Mouse (Mus musculus) activated CD4-positive, CD25-positive, alpha-beta regulatory T cell, adult 4 months (primary cell): ENCODE measurements around the gene Bmpr1a. TPM values are rescaled to one million over a fixed set of nuclear protein-coding genes. Genes with fewer than 3 reads are reported as not detected.
A peak's percentile ranks its signal among the peaks of the same experiment; 100 is the strongest.

Source experiments
- ATAC-seq: one replicate; pipeline ENCODE4 v1.8.0; 2017
- polyA plus RNA-seq, 2 experiments: library from polyadenylated mRNA; unstranded; fragments of 100-300 nt; shearing (Covaris generic); gene quantifications; one replicate each; pipeline ENCODE4 v1.2.1; 2017

The Bmpr1a gene
- polyA plus RNA-seq, 2 experiments from 2014 or later: 0.38 to 0.40 TPM

DNA sequence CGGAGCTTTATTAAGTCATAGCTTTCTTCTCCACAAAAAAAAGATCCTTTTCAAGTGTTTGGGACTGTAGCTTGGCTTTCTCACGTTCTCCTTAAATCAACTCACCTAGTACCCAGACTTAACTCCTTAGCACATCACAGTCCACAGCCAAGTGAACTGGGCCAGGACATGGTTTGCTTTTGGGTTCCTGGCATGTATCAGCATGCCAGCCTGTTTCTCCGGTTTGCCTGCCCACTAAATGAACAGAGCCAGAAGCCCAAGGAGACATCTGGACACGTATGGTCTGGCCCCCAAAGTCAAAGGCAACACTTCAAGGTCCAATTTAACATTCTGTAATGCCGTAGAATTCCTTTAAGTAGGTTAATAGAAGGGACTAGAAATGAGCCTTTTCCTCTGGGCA, 1.2 kb upstream of the Bmpr1a start:
- no peak for ATAC-seq

DNA sequence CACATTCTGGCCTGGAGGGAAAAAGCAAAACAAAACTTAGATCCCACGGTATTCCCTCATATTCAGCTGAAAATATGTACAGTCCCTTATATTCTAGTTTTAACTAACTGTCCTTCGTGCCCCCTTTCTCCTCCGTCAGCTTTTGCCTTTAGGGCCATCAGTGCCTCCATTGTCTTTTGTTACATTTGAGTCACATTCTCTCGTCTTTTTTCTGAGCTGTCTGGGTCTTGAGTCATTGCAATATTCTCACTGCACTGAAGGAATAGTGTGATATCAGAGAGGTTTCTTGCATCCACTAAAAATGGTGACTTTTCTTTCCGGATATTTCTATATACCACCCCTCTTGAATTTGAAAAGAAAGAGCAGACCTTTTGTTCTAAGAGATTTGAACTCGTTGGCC, 618 bp upstream of the Bmpr1a start:
- no peak for ATAC-seq

DNA sequence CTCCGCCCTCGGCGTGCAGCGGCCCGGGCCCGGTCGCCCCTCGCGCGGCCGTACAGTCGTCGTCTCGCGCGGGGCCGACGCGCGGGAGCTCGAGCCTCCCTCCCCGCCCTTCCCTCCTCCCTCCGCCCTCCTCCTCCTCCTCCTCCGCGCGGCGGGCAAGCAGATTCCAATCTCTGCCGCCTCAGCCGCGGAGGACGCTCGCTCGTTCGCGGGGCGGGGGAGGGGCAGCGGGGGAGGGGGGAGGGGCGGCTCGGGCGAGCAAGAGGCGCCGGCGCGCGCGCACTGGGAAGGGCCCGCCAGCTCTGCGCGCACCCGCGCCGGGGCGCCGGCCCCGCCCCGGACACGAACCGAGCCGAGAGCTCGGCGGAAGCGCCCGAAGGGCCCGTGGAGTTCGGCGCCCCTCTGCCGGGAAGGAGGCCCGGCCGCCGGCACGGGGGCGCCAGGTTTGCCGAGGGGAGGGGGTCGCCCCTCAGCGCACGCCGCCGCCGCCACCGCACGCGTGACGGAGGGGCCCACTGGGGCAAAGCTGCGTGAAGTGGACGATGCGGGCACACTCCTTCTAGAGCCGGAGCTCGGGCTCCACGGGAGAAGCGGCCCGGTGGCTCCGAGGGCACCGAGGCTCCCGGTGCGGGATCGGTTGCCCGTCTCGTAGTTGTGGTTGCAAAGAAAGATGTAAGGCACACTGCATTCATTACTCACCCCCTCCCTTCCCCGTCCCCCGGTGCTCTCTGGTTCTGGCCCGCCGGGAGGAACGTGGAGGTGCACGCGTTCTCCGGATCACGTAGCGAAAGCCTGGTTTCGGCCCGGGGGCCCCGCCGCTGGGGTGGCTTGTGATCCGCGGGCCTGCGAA, 441 bp downstream of the Bmpr1a start:
- ATAC-seq: peak; percentile 82

DNA sequence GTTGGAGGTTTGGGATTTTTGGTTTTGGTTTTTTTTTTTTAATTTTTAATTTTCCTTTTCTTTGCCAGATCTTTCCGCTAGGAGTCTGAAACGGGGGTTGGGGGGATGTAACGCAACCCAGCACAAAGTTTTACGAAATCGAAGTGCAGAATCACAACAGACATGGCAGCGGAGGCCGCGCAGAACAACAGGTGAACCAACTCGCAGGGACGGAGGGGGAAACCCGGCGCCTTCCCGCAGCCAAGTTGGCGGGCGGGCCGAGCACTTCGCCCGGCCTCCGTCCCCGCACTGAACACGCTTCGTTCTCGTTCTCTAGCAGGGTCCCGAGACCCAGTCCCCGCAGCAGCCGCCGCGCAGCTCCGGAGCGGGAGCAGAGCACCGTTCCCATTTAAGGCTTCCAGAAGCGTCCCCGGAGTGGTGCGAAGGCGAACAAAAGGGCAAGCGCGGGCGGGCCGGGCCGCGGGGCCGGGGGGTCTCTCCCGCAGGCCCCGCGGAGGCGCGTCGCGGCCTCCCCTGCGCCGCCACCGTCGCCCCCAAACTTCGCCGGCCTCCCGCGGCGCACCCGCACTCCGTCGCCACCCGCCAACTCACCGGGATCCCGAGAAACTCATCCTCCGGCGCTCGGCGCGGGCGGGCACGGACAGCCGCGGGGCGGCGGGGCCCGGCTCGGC, 1.2 kb downstream of the Bmpr1a start:
- no peak for ATAC-seq

DNA sequence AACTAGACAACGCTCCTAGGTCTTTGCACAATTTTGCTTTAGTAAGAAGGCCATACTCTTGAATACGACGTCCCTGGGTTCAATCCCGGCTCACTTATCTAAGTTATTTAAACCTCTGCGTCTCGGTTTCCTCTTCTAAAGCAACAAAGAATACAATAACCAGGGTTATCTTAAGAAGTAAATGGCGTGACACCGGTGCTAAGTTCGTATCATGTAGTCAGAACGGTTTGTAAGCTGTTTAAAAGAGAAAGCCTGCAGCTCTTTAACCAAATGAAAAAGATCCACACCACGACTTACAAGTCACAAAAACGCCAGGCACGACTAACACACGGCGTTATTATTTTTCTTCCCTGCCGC, 1.7 kb downstream of the Bmpr1a start:
- ATAC-seq: no peak

DNA sequence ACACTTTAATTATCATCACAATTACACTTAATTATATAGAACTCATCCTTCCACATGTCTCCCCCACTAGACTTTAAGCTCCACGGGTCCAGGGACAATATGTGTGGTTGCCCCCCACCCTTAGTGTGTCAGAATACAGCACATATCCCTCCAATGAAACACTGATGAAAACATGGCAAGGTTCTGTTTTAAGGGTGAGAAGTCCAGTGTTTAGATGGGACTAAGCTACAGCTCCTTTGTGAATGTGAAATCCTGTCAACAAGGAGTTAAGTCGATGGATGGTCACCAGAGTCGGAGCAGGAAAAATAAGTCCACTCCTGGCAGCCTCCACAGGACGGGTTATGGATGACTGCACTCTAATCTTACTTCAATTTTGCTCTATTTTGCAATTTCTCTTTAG, 2.8 kb downstream of the Bmpr1a start:
- no peak for ATAC-seq

DNA sequence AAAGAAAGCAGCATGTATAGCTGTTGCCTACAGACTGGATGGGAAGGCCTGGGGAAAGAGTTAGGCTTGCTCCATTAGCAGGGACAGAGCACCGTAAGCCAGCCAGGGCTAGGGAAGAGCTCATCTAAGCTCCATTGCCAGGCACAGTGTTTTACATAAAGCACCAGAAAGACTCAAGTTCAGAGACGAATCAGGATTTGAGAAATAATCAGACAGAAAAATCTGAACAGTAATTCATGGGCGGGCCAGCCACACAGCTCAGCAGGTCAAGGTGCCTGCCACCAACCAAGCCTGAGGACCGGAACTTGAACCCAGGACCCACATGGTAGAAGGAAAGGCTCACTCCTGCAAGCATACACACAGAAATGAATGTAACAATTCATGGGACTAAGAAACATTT, 3.5 kb downstream of the Bmpr1a start:
- no peak for ATAC-seq

DNA sequence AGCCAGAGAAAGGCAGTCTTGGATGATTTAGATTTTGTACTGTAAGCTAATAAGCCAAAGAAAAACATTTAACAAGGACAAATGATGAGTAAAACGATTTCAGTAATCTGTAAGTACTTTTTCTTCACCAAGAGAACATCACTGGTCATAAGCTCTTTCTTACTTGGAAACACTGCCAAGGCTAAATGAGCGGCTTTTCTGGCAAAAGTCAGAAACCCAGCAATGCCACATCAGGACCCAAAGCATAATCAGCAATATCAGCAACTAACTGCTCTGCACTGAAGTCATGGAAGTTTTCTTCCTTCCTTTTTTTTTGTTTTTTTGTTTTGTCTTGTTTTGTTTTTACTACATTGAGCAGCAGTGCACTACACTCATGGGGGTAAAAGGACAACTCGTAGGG, 5.8 kb downstream of the Bmpr1a start:
- no peak for ATAC-seq

DNA sequence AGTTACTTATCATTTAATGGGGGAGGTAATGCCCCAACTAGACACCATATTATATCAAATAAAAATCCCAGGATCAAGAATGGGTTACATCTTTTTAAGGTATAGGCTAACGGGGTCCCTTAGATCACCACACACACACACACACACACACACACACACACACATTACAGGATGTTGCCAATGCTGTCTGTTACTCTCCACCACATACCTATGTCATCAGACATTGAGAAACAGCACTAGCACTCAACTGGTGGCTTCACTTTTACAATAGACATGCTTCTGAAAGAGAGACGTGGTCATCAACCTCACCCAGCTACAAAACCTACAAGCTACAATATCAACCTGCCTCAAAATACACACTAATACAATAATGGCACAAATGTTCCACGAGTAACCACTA, 9.5 kb downstream of the Bmpr1a start:
- ATAC-seq: no peak

DNA sequence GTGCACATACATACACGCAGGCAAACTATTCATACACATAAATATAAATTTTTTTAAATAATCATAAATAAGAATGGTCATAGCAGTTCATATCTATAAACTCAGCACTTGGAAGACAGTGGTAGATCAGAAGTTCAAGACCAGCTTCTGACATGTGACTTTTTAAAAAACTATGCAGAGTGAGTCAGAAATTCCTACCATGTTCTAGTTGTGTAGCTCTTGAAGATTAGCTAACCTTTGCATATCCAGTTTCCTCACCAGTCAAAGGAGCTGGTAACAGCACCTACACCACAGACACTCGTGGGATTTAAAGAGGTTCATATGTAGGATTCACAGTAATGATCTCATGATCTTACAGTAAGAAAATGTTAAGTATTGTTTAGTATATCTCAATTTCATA, 10.5 kb downstream of the Bmpr1a start:
- no peak for ATAC-seq

DNA sequence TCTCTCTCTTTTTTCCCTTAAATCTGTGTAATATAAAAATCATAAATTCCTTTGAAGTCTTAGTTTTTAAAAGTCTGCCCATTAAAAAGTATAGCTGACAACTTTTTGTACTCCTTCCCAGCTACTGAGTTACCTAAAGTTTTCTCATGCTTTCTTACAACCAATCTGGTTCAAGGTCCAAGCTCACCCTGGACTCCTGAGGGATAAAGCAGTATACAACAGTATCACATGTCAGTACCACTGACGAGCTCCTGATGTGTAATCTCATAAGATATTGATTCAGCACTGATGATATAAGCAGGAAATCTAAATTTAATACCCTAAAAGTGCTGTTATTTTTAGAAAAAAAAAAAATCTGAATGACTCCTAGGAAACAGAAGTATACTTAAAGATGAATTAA, 12.2 kb downstream of the Bmpr1a start:
- ATAC-seq: no peak

DNA sequence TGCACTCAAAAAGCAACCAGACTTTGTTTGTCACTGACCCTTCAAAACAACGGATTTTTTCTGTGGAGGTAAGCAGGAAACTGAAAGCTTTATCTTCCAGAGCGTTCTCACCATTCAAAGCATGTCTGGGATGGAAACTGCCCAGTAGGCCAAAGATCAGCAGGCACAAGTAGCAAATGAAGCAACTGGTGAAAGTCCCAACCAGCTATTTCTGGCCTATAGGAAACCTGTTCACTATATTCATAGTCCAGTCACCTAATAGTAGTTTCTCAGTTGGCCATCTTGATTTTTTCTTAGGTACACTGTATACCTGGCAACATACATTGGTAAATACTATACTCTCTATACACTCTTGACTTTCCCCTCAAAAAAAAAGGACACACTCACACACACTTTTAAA, 13.2 kb downstream of the Bmpr1a start:
- no peak for ATAC-seq

DNA sequence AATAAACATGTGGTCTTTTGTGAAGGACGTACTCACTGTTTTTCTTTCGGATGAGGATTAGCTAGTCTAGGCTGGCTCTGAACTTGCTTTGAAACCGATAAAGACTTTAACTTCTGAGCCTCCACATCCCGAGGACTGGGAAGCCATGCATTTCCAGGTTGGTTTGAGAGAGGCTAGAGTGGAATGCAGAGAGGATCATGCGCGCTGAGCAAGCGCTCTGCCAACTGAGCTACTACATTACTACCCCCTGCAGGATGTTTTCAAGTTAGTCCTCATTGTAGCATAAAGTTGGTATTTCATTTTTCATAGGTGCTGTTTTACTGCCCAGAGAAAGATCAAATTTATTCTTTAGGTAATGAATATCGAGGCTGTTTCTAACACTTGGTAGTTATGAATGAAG, 17.0 kb downstream of the Bmpr1a start:
- ATAC-seq: no peak

DNA sequence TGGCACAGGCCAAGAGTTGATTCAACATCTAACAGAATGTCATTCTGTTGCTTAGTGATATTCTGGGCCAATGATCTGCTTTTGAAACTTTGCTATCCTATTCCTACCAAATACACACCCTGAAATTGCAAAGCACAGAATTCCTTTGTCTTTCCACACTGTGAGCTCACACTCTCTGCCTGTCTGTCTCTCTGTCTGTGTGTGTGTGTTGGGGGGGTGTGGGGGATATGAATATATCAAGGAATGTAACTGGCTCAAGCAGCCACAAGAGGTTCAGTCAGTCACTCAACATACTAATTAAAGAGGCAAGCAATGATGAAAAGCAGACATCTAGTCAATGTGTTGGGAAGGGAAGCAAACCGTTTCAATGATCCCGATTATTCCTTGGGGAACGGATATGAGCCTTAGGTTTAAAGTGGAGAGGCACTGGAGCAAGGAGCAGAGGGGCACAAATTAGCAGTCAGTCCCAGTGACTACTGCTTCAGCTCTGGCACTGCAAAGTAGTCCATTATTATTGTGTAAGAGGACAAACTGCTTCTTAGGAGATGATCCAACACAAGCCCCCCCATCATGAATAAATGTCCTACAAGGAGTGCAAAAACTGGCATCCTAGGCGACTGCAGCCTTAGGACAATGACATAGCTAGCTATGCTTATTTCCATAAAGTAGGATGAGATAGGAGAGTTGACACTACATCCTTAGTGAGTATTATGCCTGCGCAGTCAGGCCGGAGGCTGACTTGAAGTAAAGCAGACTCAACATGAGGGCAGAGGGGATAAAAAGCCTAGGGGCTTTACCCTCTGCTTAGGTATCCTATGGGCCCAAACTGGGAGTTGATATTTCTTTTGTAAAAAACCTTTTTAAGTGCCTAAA, 19.4 kb downstream of the Bmpr1a start:
- no peak for ATAC-seq

DNA sequence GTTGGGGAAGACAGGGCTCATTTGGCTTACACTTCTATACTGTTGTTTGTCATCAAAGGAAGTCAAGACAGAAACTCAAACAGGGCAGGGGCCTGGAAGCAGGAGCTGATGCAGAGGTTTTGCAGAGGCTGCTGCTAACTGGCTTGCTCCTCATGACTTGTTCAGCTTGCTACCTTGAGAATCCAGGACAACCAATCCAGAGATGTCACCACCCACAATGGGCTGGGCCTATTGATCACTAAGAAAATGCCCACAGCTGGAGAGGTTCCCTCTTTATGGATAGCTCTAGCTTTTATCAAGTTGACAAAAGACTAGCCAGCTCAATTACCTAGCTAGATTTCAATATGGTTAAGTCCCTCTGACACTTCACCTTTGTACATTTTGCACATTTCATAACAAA, 31.6 kb downstream of the Bmpr1a start:
- no peak for ATAC-seq

DNA sequence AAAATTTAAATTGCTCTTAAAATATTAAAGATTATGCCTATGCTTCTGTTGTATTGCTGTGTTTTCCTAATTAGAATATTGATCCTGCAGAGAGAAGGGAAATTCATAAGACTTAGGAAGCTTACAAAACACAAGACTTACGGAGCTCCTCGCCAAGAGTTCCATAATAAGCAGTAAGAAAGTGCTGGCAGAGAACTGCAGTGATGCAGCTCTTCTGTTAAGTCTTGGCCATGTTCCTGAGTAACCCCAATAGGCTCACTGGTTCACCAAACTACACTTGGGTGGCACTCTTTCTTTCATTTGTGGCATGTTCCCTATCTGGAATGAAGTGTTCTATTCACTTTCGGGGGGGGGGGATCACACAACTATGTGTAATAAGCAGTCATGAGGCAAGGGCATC, 36.9 kb downstream of the Bmpr1a start:
- no peak for ATAC-seq

DNA sequence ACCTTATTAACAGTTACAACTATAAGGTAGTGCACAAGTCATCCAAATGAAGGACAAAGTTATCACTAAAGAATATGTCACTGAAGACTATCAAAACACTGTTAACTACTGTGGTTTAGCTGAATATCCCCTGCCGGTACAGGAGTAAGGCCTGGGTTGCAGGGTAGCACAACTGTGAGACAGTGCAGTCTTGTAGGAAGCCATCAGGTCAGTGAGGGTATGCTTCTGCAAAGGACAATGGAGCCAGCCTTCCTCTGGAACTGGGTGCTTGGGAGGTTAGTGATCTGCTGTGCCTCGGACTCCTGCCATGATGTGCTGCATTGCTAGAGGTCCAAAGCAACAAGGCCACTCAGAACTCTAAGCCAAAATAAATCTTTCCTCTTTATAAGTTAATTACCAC, 43.8 kb downstream of the Bmpr1a start:
- ATAC-seq: no peak

DNA sequence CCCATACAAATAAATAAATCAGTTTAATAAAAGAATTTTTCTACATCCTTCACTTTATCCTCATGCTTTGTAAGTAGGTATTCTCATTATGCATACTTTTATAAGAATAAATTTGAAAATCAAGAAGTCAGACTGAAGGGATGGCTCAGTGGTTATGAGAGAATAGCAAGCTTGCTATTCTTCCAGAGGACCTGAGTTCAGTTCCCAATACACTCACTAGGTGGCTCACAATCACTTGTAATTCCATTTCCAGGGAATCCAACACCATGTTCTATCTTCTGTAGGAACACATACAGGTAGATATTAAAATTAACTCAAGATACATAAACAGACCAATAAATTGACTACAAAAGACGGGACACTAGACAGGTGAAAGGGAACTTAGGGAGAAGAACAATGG, 44.3 kb downstream of the Bmpr1a start:
- no peak for ATAC-seq

DNA sequence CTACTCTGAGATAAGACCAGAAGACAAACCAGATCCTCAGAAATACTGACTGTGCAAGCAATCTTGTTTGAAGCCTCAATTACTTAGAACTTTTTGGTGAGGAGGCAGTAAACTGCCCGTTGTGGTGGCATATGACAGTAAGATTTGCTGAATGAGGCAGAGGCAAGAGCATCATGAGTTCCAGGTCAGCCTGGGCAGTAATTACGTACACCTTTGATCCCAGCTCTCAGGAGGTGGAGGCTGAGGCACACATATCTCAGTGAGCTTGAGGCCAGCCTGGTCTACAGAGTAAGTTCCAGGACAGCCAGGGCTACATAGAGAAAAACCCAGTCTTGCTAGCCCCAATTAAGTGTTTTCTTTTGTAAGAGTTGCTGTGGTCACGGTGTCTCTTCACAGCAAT, 48.9 kb downstream of the Bmpr1a start:
- ATAC-seq: no peak

DNA sequence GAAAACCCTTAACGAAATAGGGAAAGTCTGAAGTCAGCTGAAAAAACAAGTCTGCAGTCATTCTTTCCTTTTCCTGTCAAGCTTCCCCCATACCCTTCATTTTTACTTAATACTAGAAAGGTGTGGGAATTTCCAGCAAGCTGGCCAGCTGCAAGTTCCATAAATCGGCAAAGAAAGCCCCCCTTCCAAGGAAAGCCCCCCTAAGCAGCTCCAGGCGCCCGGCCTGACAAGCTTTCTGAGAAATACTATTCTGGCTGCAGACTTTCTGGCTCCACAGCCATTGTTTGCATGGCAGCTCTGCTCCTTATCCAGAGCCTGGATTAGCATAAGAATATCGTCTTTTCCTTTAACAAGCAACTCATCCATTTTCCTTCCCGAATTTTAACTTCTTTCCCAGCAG, 49.5 kb downstream of the Bmpr1a start:
- no peak for ATAC-seq

DNA sequence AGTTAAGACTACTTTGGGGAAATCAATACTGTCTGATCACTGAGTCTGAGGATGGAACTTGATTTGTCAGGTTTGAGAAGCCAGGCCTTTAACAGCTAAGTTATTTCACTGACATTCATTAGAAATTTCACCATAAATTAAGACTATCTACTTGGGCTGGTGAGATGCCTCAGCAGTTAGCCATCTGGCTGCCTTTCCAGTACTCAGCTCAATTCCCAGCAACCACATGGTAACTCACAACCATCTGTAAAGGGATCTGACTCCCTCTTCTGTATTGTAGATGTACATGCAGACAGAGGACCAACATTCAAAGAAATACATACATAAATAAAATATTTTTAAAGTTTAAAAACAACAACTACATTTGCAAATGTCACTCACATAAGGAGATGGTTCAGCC, 51.3 kb downstream of the Bmpr1a start:
- no peak for ATAC-seq

DNA sequence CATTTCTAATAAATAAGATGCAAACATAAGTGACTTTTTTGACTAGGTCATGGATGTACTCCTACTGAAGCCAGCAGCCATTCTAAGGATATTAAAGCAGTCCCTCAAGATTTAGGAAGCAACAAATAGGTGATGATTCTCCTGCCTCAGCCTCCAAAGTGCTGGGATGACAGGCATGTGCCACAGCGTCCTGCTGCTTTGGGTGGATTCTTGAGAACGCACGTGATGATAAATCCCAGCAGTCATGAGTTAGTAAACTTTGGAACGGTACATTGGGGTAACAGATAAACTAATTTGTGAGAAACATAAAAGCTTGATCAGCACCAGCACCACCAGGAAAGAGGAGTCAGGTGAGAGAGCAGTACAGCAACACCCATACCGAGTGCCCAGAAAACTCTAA, 52.7 kb downstream of the Bmpr1a start:
- ATAC-seq: no peak

DNA sequence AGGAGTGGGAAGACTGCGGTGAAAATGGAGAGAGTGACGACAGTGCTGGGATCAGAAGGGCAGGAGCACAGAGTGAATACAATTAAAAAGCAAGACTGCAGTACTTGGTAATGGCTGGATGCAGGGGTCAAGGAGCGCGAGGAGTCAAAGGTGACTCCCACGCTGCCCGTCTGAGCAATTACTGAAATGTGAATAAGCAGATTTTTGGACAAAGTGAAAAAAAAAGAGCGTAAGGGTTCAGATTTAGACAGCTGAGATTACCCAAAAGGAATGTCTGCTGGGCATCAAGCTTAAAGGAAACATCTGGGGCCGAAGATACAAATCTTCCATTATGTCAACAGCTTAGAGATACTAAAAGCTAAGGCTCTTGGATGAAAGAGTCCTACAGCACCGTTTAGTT, 53.3 kb downstream of the Bmpr1a start:
- ATAC-seq: no peak

DNA sequence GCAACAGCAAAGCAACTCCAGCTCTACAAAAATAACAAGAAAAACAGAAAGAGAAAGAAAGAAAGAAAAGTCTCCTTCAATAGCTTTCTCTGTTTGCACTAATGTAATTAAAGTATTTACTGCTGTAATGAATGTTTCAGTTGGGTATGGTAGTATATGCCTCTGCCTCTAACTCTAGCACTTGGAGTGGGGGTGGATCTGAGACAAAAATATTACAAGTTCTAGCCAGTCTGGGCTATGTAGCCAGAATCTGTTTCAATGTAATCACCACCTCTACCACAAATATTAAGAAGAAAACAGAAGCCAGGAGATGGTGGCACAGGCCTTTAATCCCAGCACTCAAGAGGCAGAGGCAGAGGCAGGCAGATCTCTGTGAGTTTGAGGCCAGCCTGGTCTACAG, 54.7 kb downstream of the Bmpr1a start:
- no peak for ATAC-seq
